Mouse (Mus musculus): ENCODE results near the gene Vmn1r85.

DNA sequence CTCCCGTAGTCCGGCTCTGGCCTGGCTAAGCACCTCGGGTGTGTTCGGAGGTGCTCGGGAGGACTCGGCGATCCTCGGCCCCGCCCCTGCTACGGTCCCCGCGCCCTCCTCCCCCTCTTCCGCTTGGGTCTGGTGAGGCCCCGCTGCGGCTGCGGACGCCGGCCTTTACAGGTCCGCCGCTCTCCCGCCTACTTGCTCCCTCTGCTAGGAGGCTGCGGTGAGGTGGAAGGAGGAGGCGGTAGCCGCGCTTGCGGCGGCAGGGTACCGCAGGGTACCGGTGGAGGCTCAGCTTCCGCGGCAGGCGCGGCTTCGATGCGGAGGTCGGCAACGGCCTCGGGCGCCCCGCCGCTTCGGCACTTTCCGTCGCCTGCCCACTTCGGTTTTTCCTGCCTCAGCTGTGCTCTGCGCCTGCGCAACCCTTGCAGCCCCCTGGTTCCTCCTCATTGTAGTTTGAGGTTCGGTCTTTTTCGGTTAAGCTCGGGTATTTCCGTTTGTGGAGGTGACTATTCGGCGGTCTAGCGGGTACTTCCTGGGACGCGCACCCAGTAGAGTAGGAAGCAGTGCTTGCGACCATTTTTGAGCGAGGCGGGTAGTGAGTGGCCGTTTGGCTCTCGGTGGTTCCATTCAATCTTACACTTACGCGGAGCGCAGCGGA lies 56.9 kb downstream of the Vmn1r85 start, which contains the start of gene Ube2m:
- TF ChIP-seq CTCF (IDR thresholded peaks at IDR 0.05; ENCODE audit: borderline replicate concordance, insufficient read depth, low read depth, low read length) = no peak
- peak; percentile 85; the same call in 1 of the 2 replicates for TF ChIP-seq POLR2A (IDR thresholded peaks at IDR 0.05; ENCODE audit: borderline replicate concordance, insufficient read depth, low read length)

Measured in cerebellum, adult 2 months (tissue).